Mouse (Mus musculus) skeletal muscle tissue, adult 2 months (tissue): ENCODE measurements at regions not wholly inside any gene's neighbourhood (a gene's known extent, or its start where the extent isn't known, plus 50 kb on each side); places are given as distances from the start of the nearest gene placed in this dataset.
"Not testable (repeated sequence)": the region's sequence is repeated elsewhere in the genome, so short reads cannot be mapped to it uniquely, and the experiment has no call there.

Source experiments
- DNase-seq: peaks from one replicate; pipeline ENCODE4 v3.0.0-alpha.2; 2012; ENCODE audit warnings: low read depth, low spot score

- DNase-seq: no peak
Observed at GRCm38 (mm10) chr12:56058876-56059275, 222.8 kb downstream of the Brms1l start.

DNA sequence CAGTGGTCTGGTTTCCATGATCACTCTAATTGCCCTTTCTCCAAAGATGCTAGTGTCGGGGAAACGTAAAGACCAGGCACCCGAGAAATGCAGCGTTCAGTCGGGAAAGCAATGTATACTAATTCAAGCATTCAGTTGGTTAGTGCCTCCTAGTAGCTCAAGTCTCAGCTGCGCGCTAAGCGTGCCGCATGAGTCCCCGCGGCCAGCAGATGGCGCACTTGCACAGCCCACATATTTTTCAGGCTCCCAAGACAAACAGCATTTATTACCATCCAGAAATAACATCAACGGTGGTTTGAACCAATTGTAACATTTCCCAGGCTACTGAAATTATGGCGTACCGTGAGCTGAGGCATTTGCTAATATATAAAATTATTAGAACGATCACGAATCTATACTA, 222.3 kb downstream of the Brms1l start:
- DNase-seq: peak; percentile 14

DNA sequence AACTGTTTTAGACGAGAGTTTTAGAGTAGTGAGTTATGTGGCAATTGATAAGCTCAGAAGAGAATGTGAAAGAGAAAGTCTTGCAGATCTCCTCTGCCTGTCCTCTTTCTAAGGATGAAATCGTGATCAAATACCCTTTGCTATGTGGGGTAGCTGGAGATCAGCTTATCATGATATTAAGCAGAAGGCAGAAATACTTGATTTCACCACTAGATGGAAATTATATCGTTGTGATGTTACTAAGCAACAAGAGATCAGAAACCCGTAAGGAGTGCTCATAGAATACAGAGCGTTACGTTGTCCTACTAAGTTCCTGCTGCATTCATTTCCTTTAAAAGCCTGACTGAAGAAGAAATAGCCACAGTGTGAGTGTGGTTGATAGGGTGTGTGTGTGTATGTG, 219.3 kb downstream of the Brms1l start:
- DNase-seq: no peak

- no peak for DNase-seq
Observed at GRCm38 (mm10) chr12:56046050-56046449, 209.9 kb downstream of the Brms1l start.

- DNase-seq: no peak
Observed at GRCm38 (mm10) chr12:56020954-56021514, 184.9 kb downstream of the Brms1l start.

DNA sequence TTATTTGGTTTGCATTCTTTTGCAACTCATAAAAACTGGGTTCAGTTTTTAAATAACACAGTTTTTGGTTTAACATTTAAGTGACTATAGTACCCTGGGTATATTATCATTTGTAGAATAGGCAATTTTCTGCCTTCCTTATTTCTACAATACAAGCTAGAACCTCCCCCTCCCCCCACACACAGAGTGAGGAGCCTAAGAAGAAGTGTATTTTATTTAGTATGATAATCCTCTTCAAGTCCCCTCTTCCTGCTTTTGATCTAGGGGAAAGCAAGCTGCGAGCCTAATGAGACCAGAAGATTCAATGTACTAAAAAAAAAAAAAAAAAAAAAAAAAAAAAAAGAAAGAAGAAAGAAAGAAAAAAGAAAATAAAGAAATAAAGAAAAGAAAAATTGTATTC, 184.4 kb downstream of the Brms1l start:
- no peak for DNase-seq

- DNase-seq: no peak
Observed at GRCm38 (mm10) chr12:56009976-56010375, 173.9 kb downstream of the Brms1l start.

GRCm38 (mm10) chr12:56005846-56006245, 169.7 kb downstream of the Brms1l start:
- DNase-seq: no peak

DNA sequence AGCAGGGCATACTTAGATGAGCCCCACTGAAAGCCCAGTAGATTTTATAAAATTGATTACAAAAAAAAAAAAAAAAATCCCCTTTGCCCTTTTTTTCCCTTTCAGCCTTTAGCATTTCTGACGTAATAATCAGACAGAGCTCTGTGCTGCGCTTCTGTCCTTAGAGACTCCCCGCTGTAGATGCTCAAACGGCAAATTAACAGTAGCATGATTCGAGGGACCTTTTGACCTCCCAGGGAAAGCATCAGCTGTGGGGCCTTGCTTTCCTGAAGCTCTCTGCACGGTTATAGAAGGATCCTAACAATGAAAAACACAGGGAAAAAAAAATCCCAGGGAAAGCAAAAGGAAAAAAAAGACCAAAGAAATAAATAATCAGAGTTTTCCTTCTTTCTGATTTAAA, 169.2 kb downstream of the Brms1l start:
- DNase-seq: no peak

- DNase-seq: no peak
Observed at GRCm38 (mm10) chr12:56004479-56004878, 168.4 kb downstream of the Brms1l start.

DNA sequence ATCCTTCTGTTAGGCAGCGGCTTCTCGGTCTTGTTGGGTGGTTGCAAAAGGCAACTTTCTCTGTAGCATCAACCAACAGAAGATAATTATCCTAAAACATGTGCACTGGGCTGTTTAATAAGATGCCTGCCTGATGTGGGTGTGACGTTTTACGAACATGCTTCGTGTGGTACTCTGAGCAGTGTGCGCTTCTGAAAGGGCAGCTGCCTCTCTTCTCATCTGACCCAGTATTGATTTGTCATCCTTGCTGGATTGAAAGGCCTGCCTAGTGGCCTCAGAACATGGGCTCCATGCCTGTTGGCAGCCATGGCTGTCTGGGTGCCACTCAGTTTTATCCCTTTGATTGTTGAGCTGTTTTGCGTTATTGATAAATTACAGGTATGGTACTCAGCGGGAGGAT, 167.4 kb downstream of the Brms1l start:
- no peak for DNase-seq

- DNase-seq: no peak
Observed at GRCm38 (mm10) chr12:55996585-55997377, 160.7 kb downstream of the Brms1l start.

- no peak for DNase-seq
Observed at GRCm38 (mm10) chr12:55983565-55984351, 147.6 kb downstream of the Brms1l start.

DNA sequence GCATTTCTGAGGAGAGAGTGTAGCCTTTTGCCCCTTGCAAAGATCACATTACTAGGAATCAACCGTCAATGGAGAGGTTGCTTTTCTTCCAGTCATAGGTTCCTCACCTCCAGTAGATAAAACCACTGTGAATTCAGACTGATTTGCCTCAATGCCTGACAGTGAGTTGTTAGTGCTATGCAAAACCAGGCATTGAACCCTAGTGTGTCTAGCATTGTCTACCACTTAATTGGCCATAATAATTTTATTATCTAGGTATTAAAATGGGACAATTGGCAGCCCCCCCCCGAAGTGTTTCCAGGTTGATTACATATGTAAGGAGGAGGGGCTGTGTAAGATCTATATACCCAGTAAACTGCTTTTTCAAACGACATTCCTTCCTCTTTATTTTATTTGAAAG, 147.0 kb downstream of the Brms1l start:
- DNase-seq: no peak

GRCm38 (mm10) chr12:55974262-55974661, 138.1 kb downstream of the Brms1l start:
- DNase-seq: no peak

DNA sequence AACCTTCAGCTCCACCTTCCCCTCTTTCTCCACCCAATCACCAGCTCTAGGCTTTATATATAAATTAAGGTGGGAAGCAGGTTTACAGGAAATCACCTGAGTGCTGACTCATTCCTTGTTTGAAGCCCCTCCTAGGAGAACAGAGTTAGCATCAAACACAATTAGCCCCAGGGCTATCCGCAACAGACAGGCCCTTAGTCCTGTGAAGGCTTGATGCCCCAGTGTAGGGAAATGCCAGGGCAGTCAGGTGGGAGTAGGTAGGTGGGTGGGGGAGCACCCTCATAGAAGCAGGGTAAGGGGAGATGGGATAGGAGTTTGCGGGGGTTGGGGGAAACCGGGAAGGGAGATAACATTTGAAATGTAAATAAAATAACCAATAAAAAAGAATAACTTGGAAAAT, 123.2 kb downstream of the Brms1l start:
- DNase-seq: not testable (repeated sequence)

GRCm38 (mm10) chr12:55940566-55940965, 104.4 kb downstream of the Brms1l start:
- no peak for DNase-seq

GRCm38 (mm10) chr12:55939281-55940142, 103.4 kb downstream of the Brms1l start:
- DNase-seq: no peak

DNA sequence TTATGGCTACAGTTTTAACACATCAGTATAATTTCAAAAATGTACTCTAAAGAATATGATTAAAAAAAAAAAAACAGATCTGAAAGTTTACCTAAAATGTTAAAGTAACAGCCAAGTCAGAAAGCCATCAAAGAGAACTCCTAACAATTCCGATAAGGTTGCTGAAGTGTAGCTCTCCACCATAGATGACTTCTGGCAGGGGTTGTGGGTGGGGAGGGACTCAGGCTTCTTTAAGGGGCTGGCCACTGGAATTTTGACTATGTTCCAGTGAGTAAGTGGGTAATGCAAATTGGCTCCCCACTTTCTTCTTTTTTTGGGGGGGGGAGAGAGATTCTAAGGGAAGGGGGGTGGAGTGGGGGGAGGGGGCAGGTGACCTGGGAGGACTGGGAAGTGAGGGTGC, 98.0 kb downstream of the Brms1l start:
- DNase-seq: no peak

DNA sequence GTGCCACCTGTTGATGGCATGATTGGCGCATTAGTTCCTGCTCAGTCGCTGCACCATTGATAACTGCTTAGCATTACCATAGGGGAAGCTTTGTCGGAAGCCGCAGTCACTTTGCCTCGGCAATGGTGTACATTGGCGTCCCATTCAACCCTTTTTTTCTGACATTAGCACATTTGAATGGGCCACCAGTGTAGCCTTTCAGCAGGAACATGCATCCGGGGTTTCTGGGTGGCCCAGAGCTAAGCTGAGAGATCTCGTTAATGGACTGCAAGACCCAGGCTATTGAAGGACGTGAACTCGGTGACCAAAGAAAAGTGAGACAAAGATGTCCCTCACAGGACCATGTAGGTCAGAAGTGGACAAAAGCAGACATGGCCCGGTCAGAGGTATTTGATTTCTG, 97.3 kb downstream of the Brms1l start:
- DNase-seq: no peak

DNA sequence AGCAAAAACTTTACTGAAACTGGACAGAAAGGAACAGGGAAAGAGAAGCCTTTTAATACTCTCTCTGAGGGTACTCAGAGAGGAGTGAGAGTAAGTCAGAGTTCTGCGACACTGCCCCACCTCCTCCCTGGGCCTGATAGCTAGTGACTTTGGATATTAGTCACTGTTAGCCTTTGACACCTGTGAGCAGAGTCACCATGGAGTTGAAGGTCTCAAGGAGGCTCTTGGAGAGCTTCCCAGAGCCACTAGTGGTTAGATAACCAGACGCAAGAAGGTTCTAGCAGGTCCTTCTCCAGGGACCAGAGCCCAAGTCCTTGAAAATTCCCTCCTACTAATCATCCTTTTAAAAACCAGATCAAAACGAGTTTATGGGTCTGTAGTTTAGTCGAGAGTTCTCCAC, 94.3 kb downstream of the Brms1l start:
- DNase-seq: no peak

DNA sequence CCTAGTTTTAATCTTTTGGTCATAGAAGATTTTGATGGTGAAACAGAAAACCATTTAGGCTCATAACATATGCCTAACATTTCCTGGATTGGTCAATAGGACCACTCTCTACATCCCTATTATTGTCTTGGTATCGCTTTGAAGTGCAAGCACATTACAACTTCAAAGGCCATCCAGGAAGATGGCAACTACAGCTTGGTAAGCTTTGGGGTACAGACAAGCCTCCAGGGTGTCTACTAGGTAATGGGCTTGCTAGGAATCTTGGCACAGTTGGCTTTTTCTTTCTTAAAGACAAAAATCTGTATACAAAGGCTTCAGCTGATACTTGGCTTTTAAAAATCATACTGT, 90.8 kb downstream of the Brms1l start:
- DNase-seq: no peak
